Mouse (Mus musculus) CD4-positive helper T cell, adult 2 months (primary cell): ENCODE results near the gene Tgm1.

Experiments
- DNase-seq: peaks from one replicate; pipeline ENCODE4 v3.0.0-alpha.2; 2012; ENCODE audit warnings: low read depth, missing footprints, low spot score

Gene Tgm1

GRCm38 (mm10) chr14:55724411-55724871 lies 10.7 kb upstream of the Tgm1 start:
- DNase-seq: peak; percentile 95

GRCm38 (mm10) chr14:55723433-55723832 lies 9.7 kb upstream of the Tgm1 start:
- no peak for DNase-seq

- DNase-seq: no peak
Measured at GRCm38 (mm10) chr14:55722438-55722945, 8.8 kb upstream of the Tgm1 start.

DNA sequence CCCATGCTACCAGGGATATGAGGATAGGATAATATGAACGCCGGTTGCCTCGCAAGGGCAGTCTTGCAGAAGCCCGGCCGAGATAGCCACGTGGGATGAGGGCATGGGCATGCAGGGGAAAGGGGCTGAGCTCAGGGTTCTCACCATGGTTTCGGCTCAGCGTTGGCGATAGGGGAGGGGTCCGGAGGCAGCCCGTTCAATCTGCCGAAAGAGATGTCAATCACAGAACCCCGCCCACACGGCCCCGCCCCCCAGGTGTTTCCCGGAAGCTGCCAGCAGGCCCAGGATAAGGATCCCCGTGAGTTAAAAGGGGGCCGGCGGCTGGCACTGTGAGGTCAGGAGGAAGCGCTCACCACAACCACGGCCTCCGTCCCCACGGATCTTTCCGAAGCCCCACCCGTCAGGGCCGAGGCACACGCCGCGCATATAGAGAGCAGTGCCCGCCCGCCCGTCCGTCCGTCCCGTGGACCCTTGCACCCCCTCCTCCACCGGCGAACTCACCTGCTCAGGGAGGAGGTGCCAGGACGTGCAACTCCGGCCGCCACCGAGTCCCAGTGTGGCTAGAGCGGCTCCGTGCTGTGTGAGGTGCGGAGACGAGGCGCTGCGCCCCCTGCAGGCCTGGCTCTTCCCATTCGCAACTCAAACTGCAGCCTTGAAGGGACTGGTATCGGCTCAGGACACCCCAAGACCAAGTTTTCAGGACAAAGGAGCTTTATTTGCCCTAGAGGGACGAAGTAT lies 8.1 kb upstream of the Tgm1 start, which contains the start of gene Rabggta:
TSS of gene Rabggta (minus strand) at position 564 of the 738 bp plus-strand sequence.
- DNase-seq: peak; percentile 96

GRCm38 (mm10) chr14:55721076-55721475 lies 7.3 kb upstream of the Tgm1 start:
- no peak for DNase-seq

DNA sequence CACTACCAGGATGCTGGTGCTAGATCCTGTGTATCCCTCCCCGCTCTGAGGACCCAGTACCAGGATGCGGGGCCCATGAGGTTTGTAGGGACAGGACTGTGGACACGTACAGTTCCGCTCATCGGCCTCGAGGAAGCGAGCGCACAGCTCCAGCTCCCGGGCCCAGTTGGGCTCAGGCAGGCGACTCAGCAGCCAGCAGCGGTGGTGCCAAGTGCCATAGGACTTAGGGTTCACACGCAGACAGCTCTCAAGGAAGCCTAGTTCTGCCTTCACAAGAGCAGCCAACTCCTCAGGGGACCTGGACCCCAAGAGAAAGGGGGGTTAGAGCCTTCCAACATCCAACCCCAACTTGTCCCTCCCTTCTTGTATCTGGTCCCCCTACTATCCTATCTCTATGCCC lies 6.9 kb upstream of the Tgm1 start:
- no peak for DNase-seq

- DNase-seq: no peak
Measured at GRCm38 (mm10) chr14:55719737-55720136, 6.0 kb upstream of the Tgm1 start.

GRCm38 (mm10) chr14:55716884-55717283 lies 3.2 kb upstream of the Tgm1 start:
- no peak for DNase-seq

DNA sequence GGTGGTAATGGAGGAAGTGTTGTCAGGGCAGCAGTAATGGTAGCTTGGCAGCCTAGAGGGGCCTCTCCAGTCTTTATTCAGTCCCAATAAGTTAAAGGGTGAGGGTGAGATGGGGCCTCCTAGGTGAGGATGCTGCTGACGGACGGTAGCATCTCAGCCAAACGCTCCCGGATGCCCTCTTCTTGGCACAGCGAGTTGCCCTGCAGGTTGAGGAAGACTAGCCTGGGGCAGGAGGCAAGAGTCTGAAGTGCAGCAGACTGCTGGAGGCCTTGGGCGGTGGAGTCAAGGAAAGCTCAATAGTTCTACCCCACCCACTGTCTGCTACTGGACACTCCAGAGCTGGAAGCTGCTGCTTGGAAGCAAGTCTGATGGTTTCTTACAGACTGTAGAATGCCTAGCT lies 2.5 kb upstream of the Tgm1 start:
- DNase-seq: no peak

GRCm38 (mm10) chr14:55714893-55715292 lies 1.2 kb upstream of the Tgm1 start:
- DNase-seq: no peak

DNA sequence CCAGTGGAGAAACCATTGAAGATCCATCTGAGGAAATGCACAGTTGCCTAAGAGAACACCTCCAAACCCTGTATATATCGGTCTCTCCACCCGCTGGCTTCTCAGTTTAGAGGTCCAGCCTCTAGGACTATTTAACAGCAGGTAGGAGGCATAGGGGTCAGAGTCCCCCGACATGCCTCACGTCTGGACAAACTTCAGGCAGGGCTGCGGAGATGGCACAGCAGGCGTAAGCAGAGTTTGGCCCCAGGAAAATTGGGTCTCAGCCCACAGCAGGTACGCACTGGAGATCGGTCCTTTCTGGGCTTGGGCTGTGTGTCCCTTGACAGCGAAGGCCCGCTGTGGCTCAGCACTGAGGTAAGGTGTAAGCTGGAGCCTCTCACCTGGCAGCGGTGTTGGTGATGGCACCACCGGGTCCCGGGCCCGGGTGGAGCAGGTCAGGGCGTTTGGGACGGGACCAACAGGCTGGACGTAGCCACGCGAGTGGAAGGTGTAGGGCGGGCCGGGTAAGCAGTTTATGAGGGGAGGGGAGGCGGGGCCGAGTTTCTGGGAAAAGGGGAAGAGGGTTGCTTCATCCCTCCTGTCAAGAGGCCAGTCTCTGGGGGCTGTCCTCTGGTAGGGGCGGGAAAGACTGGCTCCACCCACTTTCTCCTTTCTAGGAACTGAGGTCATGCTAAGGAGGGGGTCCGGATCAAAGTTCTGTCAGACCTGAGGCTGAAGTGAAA lies 558 bp downstream of the Tgm1 start:
- no peak for DNase-seq

- DNase-seq: no peak
Measured at GRCm38 (mm10) chr14:55711786-55712185, 1.9 kb downstream of the Tgm1 start.

DNA sequence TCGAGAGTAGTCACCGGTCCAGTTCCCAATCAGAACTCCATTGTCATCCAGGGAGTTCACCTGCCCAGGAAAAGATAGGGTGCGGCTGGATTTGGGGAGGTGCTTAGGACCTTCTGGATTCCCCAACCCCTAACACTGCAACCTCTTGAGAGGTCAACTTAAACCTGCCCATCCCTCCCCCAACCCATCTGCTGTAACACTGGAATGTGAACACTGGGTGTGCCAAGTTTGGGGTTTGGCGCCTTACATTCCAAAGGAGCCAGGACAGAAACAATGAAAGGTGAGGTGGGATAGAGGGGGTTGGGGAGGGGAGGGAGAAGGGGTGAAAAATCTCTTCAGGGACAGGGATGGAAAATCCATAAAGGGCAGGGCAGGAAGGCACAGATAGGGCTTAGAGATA lies 4.2 kb downstream of the Tgm1 start:
- DNase-seq: no peak

DNA sequence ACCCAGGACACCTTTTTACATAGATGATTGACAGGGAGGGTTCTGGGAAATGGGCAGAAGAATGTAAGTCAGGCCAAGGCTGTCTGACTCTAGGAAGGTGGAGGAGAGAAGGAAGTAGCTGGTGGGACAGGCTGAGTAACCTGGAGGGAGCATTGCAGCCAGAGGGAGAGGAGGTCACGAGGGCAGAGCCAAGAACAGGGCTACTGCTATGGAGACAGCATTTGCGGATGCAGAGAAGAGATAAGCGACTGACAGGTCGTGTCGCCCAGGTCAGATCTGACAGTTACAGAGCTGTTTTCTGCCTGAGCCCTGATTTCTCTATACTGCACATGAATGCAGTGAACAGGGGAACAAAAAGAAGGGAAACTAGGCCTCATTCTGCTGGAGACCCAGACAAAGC lies 6.3 kb downstream of the Tgm1 start:
- no peak for DNase-seq

DNA sequence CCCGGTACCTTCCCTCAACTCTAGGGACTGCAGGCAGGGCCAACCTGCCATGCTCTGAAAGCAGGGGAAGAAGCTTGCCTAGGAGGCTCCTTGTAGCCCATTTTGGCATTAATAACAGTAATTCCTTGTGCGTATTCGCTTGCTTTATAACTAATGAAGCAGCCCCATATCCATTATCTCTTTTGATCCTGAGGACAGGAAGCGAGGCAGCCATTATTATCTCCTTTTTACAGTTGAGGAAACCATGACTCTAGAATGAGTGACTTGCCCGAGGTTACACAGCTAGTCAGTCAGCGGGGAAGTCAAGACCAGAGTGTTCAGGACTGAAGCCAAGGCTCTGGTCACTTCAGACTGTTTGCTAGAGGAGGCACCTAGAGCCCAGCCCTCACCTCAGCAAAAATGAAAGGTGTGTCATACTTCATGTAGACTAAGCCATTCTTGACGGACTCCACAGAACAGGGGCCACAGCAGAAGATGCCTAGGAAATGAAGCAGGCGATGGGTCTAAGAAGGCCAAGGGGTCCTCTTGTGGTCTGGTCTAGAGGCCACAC lies 7.6 kb downstream of the Tgm1 start:
- no peak for DNase-seq

GRCm38 (mm10) chr14:55702761-55703160 lies 11.0 kb downstream of the Tgm1 start:
- DNase-seq: no peak

DNA sequence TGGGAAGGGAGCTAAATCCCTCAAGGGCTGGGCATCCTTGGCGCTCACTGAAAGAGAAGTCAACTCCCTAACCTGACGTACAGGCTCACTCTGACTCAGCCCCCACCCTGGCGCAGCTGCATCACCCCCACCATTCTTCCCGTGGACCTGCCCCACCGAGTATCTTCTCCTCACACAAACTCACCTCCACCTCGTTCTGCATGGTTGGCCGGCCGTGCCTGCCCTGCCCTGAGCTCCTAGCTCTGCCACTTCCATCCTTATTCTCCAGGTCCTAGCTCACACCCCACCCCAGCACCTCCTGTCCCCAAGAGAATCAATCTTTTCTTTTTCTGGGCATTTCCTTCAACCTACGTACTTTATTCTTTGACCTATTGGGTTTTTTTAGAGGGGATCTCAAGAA lies 12.6 kb downstream of the Tgm1 start:
- DNase-seq: no peak

GRCm38 (mm10) chr14:55697226-55697625 lies 16.5 kb downstream of the Tgm1 start:
- no peak for DNase-seq

- no peak for DNase-seq
Measured at GRCm38 (mm10) chr14:55689433-55689832, 24.3 kb downstream of the Tgm1 start.

DNA sequence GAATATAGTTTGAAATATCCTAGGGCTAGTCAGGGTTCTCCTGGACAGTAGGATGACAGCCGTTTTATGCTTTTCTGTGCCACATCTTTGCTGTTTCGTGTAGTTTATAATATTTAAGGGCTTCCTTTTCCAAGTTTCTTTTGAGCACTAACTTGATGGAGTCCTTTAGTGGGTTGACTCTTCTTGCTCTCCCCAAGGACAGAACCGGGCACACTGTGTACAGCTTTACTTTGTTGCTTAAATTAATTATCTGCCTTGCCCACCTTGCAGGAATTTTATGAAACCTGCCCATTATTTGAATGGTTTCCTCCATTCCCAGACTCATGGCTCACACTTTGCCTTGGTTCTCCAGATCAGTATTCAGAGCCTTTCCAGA lies 31.6 kb downstream of the Tgm1 start:
- no peak for DNase-seq

DNA sequence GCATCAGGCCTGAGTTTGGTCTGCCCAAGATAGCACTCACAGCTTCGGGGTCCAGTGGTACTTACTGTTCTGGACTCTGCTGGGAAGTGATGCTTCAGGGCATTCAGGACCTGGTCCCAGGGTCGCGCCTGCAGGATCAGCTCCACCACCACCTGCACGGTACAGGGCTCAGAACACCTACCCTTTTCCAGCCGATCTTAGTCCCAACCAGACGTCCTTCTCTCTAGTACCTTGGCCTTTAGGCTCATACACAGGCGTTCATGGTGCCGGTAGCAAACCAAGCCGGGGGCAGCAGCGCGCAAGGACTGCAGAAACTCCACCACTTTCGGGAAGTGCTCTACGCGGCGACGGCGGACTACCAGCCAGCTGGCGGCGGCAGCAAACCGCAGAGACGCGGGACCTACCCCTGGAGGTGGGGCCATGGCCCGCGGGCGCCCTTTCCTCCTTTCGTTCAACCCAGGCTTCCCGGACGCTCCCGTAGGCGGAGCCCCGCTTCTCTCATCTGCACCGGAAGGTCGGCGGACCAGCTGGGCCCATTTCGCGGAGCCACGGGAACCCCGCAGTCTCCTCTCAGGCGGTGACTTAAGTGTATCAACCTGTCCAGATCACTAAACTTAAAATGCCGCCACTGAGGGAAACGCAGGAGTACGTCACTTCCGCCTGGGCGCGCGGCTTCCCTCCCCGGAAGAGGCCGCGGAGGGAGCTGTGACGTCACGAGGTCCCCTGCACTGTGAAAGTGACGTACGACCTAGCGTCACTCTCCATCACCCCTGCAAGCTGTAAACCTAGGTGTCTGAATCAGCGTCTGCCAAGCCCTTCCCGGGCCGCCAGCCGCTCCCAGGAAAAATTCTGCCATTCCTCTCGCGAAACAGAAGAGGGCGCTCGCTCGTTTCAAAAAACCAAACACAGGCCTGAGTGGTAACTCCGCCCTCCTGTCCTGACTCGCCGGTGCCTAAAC lies 32.3 kb downstream of the Tgm1 start, which contains the start of gene Tinf2:
TSS of gene Tinf2 (minus strand) at position 661 of the 958 bp plus-strand sequence.
- peak; percentile 99 for DNase-seq
